Mouse (Mus musculus): ENCODE results near the gene Ninj2.

GRCm38 (mm10) chr6:120148716-120149392 is 55.7 kb downstream of the Ninj2 start:
- TF ChIP-seq CTCF (IDR thresholded peaks at IDR 0.05): no peak
- TF ChIP-seq EP300 (IDR thresholded peaks at IDR 0.05): peak; percentile 89
